Mouse (Mus musculus) CD8-positive naive resting alpha-beta T cell, adult 57 days (primary cell): ENCODE data around the gene Kdm3a. TPM values are rescaled to one million over a fixed set of nuclear protein-coding genes. Genes with fewer than 3 reads are reported as not detected.

Source experiments
- total RNA-seq: library from RNA; stranded (reverse); gene quantifications from one replicate; pipeline ENCODE4 v1.2.4, GENCODE M21; 2023

Gene Kdm3a
- total RNA-seq: 162 TPM

GRCm38 (mm10) chr6:71632829-71633662 is at the start of gene Kdm3a:
Gene Kdm3a (minus strand): TSS chr6:71632990.

GRCm38 (mm10) chr6:71543686-71544499 is 88.9 kb downstream of the Kdm3a start, which contains the start of gene Chmp3:
Gene Chmp3 (plus strand): TSS chr6:71543797.

Other genes with a start within 250 kb of the Kdm3a start
- gene Rmnd5a, start 192.4 kb downstream of the Kdm3a start, total RNA-seq: 85.6 TPM
- gene Rnf103, start 139.1 kb downstream of the Kdm3a start, total RNA-seq: 40.0 TPM
- gene Chmp3, start 89.2 kb downstream of the Kdm3a start, total RNA-seq: 44.9 TPM
- 0.58 TPM for gene Reep1, start 74.6 kb upstream of the Kdm3a start, total RNA-seq
- gene Mrpl35, start 194.0 kb upstream of the Kdm3a start, total RNA-seq: 25.1 TPM
- 93.8 TPM for gene Immt, start 198.3 kb upstream of the Kdm3a start, total RNA-seq